Mouse (Mus musculus): ENCODE results near the gene Hsdl2.
A peak's percentile ranks its signal among the peaks of the same experiment; 100 is the strongest.
"Not testable (repeated sequence)": the region's sequence is repeated elsewhere in the genome, so short reads cannot be mapped to it uniquely, and the experiment has no call there.

Gene Hsdl2

GRCm38 (mm10) chr4:59581314-59582185 is at the start of gene Hsdl2:
TSS of gene Hsdl2 (plus strand) at chr4:59581563.
- DNase-seq (ENCODE audit: low read depth, low spot score) = peak; percentile 100

GRCm38 (mm10) chr4:59533268-59533667 is 48.1 kb upstream of the Hsdl2 start:
- no peak for DNase-seq (ENCODE audit: low read depth, low spot score)

GRCm38 (mm10) chr4:59535624-59536023 is 45.7 kb upstream of the Hsdl2 start:
- no peak for DNase-seq (ENCODE audit: low read depth, low spot score)

- DNase-seq (ENCODE audit: low read depth, low spot score) = peak; percentile 70
Measured at GRCm38 (mm10) chr4:59536281-59536680, 45.1 kb upstream of the Hsdl2 start.

GRCm38 (mm10) chr4:59543006-59543405 is 38.4 kb upstream of the Hsdl2 start:
- DNase-seq (ENCODE audit: low read depth, low spot score) = peak; percentile 33

- no peak for DNase-seq (ENCODE audit: low read depth, low spot score)
Measured at GRCm38 (mm10) chr4:59544654-59545053, 36.7 kb upstream of the Hsdl2 start.

GRCm38 (mm10) chr4:59546285-59547071 is 34.9 kb upstream of the Hsdl2 start:
- no peak for DNase-seq (ENCODE audit: low read depth, low spot score)

GRCm38 (mm10) chr4:59547136-59547889 is 34.0 kb upstream of the Hsdl2 start:
- peak; percentile 18 for DNase-seq (ENCODE audit: low read depth, low spot score)

GRCm38 (mm10) chr4:59548011-59548559 is 33.3 kb upstream of the Hsdl2 start:
- peak; percentile 4 for DNase-seq (ENCODE audit: low read depth, low spot score)

- DNase-seq (ENCODE audit: low read depth, low spot score) = peak; percentile 65
Measured at GRCm38 (mm10) chr4:59548560-59549174, 32.7 kb upstream of the Hsdl2 start.

GRCm38 (mm10) chr4:59549175-59549976 is 32.0 kb upstream of the Hsdl2 start, which contains the start of gene Ptbp3:
TSS of gene Ptbp3 (minus strand) at chr4:59549364.
- DNase-seq (ENCODE audit: low read depth, low spot score) = peak; percentile 98

GRCm38 (mm10) chr4:59549977-59550560 is 31.3 kb upstream of the Hsdl2 start:
- no peak for DNase-seq (ENCODE audit: low read depth, low spot score)

- DNase-seq (ENCODE audit: low read depth, low spot score) = no peak
Measured at GRCm38 (mm10) chr4:59551901-59552300, 29.5 kb upstream of the Hsdl2 start.

GRCm38 (mm10) chr4:59552835-59553234 is 28.5 kb upstream of the Hsdl2 start:
- DNase-seq (ENCODE audit: low read depth, low spot score) = no peak

GRCm38 (mm10) chr4:59553576-59553975 is 27.8 kb upstream of the Hsdl2 start:
- no peak for DNase-seq (ENCODE audit: low read depth, low spot score)

- no peak for DNase-seq (ENCODE audit: low read depth, low spot score)
Measured at GRCm38 (mm10) chr4:59555177-59555576, 26.2 kb upstream of the Hsdl2 start.

GRCm38 (mm10) chr4:59557343-59557742 is 24.0 kb upstream of the Hsdl2 start:
- not testable (repeated sequence) for DNase-seq (ENCODE audit: low read depth, low spot score)

GRCm38 (mm10) chr4:59558096-59558720 is 23.2 kb upstream of the Hsdl2 start:
- DNase-seq (ENCODE audit: low read depth, low spot score) = peak; percentile 80

- DNase-seq (ENCODE audit: low read depth, low spot score) = no peak
Measured at GRCm38 (mm10) chr4:59560141-59560540, 21.2 kb upstream of the Hsdl2 start.
